Mouse (Mus musculus) midbrain, embryonic 15.5 days (tissue): ENCODE data around the gene Tdgf1. TPM values are rescaled to one million over a fixed set of nuclear protein-coding genes. Genes with fewer than 3 reads are reported as not detected.
A peak's percentile ranks its signal among the peaks of the same experiment; 100 is the strongest.

ENCODE experiments used
- ATAC-seq: fragments of 200-750 bp; cut with Nextera tagmentation; replicated peaks from 2 replicates; pipeline ENCODE4 v1.8.0; 2017; ENCODE audit warnings: moderate TSS enrichment
- H3K27ac ChIP-seq: fragments of 300-500 bp; sonication (generic); 2 replicates; pipeline ENCODE4 v1.5.1; 2015; ENCODE audit warnings: mild to moderate bottlenecking, inconsistent platforms
- H3K27me3 ChIP-seq: fragments of 300-500 bp; sonication (generic); replicated peaks from 2 replicates; pipeline ENCODE4 v1.6.1; 2015; ENCODE audit warnings: inconsistent platforms
- H3K36me3 ChIP-seq: fragments of 300-500 bp; sonication (generic); replicated peaks from 2 replicates; pipeline ENCODE4 v1.6.1; 2015; ENCODE audit warnings: inconsistent platforms
- H3K4me1 ChIP-seq: fragments of 300-500 bp; sonication (generic); 2 replicates; pipeline ENCODE4 v1.6.1; 2015; ENCODE audit warnings: inconsistent platforms
- H3K4me2 ChIP-seq: fragments of 300-500 bp; sonication (generic); 2 replicates; pipeline ENCODE4 v1.6.1; 2015; ENCODE audit warnings: inconsistent platforms, mild to moderate bottlenecking, moderate library complexity
- H3K4me3 ChIP-seq: fragments of 300-500 bp; sonication (generic); 2 replicates; pipeline ENCODE4 v1.5.1; 2015; ENCODE audit warnings: mild to moderate bottlenecking, inconsistent platforms
- H3K9ac ChIP-seq: fragments of 300-500 bp; sonication (generic); 2 replicates; pipeline ENCODE4 v1.6.1; 2015; ENCODE audit warnings: mild to moderate bottlenecking, inconsistent platforms
- H3K9me3 ChIP-seq: fragments of 300-500 bp; sonication (generic); 2 replicates; pipeline ENCODE4 v1.6.1; 2016; ENCODE audit warnings: inconsistent platforms
- WGBS: fragments of 180-500 bp; shearing (Covaris S2); methylation state at CpG from one replicate; pipeline ENCODE4 v1.1.7; 2015; ENCODE audit warnings: mixed read lengths; 5-methylcytosine and 5-hydroxymethylcytosine counted together
- polyA plus RNA-seq: library from polyadenylated mRNA; unstranded; fragments of >200 nt; fragmentation: Nextera tagmentation; extraction: Ambion mirVana; gene quantifications from 2 replicates; pipeline ENCODE4 v1.2.1, GENCODE M21; 2015

Tdgf1 gene
- polyA plus RNA-seq, 1 experiment from 2014 or later, result not detected

DNA sequence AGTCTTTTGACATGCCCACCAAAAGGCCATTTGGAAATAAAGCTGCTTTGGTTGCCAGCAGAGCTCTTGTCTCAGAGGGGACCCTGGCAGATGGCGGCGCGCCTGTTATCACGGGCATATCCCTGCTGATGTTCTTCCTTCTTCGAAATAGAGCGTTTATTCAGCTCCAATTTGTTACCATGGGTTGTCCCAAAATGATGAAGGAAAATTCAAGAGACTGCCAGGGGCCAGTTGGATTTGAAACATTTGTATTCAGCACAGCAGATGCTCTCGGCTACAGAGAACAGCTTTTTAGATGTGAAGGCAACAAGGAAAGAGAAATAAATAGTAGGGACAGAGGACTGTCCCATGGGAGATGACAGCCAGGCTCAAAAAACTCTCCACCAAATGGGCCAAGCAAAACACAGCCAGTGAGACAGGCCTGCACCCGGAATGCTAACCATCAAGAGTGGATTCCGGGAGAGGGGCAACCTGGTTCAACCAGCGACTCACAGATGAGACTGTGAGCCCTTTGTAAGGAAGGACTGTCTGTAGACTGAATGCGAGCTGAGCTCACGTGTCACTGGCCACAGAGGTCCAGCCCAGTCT is 12.0 kb downstream of the Tdgf1 start:
- Histone ChIP-seq H3K27me3 (no peaks in the 10 kb centered on the region), H3K9ac (no peak overlapping the region), H3K9me3 (no peaks in the 10 kb centered on the region), H3K4me3 (no peak overlapping the region), H3K4me1 (0 out of 2 replicates have a peak, but pooled peaks cover 6% of the 10 kb centered on the region), H3K27ac (peak overlapping the region; percentile 55), H3K36me3 (no peaks in the 10 kb centered on the region), H3K4me2 (no peak overlapping the region)
- no peak for ATAC-seq
- WGBS, result 62% methylated on average over 12 of the region's 12 CpGs

DNA sequence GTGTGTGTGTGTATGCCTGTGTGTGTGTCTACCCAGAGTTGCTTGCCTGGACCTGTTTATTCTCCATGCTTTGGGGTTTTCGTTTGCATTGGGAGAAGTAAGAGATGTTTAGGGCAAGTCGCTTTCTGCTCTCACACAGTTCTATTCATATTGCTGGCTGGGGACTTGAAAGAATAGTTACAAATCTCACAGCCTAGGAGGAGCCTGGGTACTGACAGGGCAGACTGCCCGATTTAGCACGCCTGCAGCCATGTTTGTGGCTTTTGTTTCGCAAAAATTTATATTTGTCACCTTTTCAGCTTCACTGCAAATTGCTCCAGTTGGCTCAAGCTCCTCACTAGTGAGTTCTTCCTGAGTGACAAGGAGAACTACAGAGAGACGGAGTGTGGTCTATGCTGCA is 14.4 kb downstream of the Tdgf1 start:
- Histone ChIP-seq H3K4me3 (no peak overlapping the region), H3K9me3 (no peaks in the 10 kb centered on the region), H3K27ac (no peak overlapping the region), H3K36me3 (no peaks in the 10 kb centered on the region), H3K4me2 (no peak overlapping the region), H3K27me3 (no peaks in the 10 kb centered on the region), H3K4me1 (0 out of 2 replicates have a peak, but pooled peaks cover 6% of the 10 kb centered on the region), H3K9ac (no peak overlapping the region)
- ATAC-seq, result no peak
- 57% methylated on average over 6 of the region's 6 CpGs for WGBS

DNA sequence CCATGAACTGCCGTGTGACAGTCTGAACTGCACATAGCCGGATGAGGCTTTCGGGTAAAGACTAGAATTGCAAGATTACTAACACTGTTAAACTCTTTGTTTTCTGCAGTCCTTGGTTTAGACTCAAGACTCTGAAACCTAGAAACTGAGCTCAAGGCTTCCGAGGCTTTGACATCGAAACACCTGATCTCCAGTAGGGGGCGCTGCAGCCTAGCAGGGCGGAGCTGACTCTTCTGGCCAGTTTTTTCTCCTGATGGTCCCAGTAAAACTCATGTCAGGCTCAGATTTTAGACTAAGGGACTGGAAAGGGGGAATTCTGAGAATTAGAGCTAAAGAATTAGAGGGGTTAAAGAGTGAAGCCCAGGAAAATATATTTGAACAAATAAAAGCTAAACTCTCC is 23.2 kb downstream of the Tdgf1 start:
- Histone ChIP-seq H3K9me3 (no peaks in the 10 kb centered on the region), H3K4me1 (no peaks in the 10 kb centered on the region)
- WGBS, result 18% methylated on average over 7 of the region's 7 CpGs

DNA sequence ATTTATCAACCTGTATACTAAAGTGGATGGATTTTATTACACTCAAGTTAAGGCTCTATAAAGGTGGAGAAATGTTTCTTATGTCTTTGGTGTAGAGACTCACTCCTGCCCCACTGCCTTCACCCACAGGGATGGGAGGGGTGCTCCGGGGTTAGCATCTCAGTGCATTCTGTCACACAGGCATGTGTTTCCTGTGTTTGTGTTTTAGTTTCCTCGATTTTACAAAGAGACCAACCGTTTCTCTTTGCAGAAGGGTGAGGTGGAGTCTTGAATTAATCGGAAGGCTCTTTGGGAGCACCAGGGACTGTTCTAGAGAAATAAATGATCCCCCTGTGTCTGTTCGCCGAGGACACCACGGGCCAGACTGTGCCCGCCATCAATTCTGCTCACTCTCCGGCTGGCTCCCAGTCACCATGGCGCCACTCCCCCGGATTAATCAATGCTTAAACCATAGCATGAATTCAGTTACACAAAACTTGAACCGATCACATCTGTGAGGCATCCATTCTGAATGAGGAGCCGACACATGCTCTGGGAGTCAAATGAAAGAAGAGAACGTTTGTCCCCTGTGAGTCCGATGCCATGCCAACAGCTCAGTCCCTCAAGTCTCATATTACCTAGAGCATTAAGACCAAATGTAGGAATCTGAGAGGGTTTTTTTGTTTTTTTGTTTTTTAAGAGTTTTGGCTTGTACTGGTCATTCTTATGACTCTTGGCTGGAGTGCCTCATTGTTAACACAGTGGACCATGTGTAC is 25.1 kb downstream of the Tdgf1 start:
- Histone ChIP-seq H3K4me2 (no peak overlapping the region), H3K4me3 (no peak overlapping the region), H3K36me3 (no peaks in the 10 kb centered on the region), H3K27ac (no peak overlapping the region), H3K27me3 (no peaks in the 10 kb centered on the region), H3K9ac (no peak overlapping the region), H3K9me3 (no peaks in the 10 kb centered on the region), H3K4me1 (no peaks in the 10 kb centered on the region)
- 56% methylated on average over 15 of the region's 15 CpGs for WGBS
- ATAC-seq, result no peak

More for the DNA sequence above, 23.2 kb downstream of the Tdgf1 start:
- Histone ChIP-seq H3K4me2 (no peak overlapping the region), H3K4me3 (no peak overlapping the region), H3K27me3 (no peaks in the 10 kb centered on the region), H3K27ac (no peak overlapping the region), H3K36me3 (no peaks in the 10 kb centered on the region), H3K9ac (no peak overlapping the region)
- ATAC-seq, result no peak

DNA sequence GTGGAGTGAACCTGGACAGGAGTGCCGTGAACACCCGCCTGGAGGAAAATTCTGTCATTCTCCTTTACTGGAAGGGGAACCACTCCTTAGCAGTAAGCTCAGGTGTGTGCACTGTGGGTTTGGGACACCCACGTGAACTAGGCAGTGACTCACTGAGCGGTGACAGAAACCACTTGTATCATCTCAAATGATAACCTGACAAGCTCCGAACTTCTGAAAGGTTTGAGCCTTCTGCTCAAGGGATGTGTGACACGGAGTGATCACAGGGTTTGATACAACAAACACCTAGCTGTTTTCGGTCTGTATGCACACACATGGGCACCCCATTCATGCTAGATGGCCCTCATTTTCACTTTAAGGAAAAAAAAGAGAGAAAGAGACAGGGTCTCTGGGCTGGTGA is 29.2 kb downstream of the Tdgf1 start, which contains the start of gene Fam240a:
Gene Fam240a, minus strand, starts transcription at position 76 of the 400 bp plus-strand sequence.
- Histone ChIP-seq H3K27ac (no peak within 1 kb of the TSS), H3K4me1 (no peaks in the 10 kb centered on the region), H3K9me3 (no peaks in the 10 kb centered on the region), H3K27me3 (no peaks in the 10 kb centered on the region), H3K4me3 (no peak within 1 kb of the TSS), H3K9ac (no peak within 1 kb of the TSS), H3K4me2 (no peak within 1 kb of the TSS), H3K36me3 (no peaks in the 10 kb centered on the region)
- WGBS, result 95% methylated on average over 7 of the region's 7 CpGs
- ATAC-seq, result no peak

DNA sequence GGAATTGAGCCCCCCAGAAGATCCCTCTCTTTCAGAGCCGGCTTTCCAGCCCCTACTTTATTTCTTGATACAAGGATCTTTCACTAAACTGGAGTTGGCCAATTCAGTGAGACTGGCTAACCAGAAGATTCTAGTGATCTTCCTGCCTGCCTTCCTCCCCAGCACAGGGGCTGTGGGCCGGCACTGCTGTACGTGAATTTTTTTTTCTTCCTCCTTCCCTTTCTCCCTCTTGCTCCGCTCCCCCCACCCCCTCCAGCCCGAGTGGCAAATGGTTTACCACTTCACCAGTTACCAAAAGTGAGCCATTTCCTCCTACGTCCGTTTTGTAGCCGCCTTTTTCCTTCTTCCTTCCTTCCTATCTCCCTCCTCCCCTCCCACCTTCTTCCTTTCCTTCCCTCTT is 30.5 kb downstream of the Tdgf1 start:
- ATAC-seq, result no peak
- 68% methylated on average over 8 of the region's 8 CpGs for WGBS

DNA sequence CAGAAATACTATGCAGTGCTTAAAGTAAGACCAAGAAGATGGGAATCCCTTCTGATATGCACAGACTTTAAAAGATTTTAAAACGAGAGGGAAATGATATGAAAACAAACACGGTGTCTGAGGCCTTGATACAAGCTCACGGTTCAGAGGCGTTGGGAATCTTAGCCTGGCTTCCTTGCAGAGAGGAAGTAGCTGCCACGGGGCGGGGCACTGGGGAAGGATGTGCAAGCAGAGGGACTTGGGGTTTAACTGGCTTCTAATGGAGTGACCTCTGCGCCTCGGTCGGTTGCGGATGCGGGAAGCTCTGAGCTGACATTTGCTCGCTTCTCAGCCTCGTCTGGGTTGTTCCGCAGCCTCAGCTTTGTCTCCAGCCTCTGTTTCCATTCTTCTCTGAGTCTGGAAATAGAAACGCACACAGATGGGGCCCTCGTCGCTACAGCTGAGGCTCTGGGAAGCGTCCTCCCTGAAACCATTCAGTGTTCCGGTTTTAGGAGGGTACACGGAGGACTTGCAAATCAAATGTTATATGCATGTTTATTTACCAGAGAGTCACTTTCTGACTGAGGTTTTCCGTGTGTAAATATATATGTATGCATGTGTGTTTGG is 31.2 kb downstream of the Tdgf1 start:
- ATAC-seq, result no peak
- Histone ChIP-seq H3K27ac (no peak overlapping the region), H3K36me3 (no peaks in the 10 kb centered on the region), H3K9ac (no peak overlapping the region), H3K4me2 (no peak overlapping the region), H3K9me3 (no peaks in the 10 kb centered on the region), H3K4me1 (no peaks in the 10 kb centered on the region), H3K27me3 (no peaks in the 10 kb centered on the region), H3K4me3 (no peak overlapping the region)
- WGBS, result 59% methylated on average over 21 of the region's 21 CpGs

More for the DNA sequence above, 30.5 kb downstream of the Tdgf1 start:
- no peak overlapping the region for H3K4me3 ChIP-seq
- H3K4me1 ChIP-seq, result no peaks in the 10 kb centered on the region
- H3K27me3 ChIP-seq, result no peaks in the 10 kb centered on the region
- no peak overlapping the region for H3K4me2 ChIP-seq
- H3K27ac ChIP-seq, result no peak overlapping the region
- no peaks in the 10 kb centered on the region for H3K36me3 ChIP-seq
- H3K9me3 ChIP-seq, result no peaks in the 10 kb centered on the region
- H3K9ac ChIP-seq, result no peak overlapping the region

DNA sequence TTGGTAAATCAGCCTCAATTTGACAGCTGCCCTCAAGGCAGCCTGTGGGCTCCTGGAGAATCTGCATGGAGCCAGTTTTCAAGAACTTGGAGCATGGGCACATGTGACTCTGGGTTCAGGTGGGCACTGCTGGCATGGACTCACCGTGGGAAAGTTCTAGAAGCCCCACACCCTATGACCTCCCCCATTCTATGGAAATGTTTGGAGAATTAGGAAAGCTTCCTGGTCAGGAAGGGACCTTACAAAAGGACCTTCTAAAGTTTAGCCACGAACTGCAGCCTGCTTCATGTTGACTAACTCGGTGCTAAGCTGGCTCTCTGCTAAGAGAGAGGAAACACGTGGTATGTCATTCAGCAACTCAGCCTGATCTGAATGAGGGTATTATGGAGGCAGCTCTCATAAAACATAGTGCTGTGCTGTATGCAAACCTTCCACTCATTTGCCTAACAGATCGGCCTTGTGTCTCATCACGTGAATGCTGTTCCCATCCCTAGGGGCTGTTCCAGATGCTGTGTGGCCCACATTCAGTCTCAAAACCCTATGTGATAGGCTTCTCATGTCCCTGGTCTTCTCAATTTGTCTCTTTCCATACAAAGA is 36.5 kb downstream of the Tdgf1 start:
- WGBS, result 81% methylated on average over 6 of the region's 6 CpGs
- Histone ChIP-seq H3K4me3 (no peak overlapping the region), H3K27me3 (no peaks in the 10 kb centered on the region), H3K36me3 (no peaks in the 10 kb centered on the region), H3K9ac (no peak overlapping the region), H3K4me1 (no peaks in the 10 kb centered on the region), H3K9me3 (no peaks in the 10 kb centered on the region), H3K27ac (no peak overlapping the region), H3K4me2 (no peak overlapping the region)
- ATAC-seq, result no peak

DNA sequence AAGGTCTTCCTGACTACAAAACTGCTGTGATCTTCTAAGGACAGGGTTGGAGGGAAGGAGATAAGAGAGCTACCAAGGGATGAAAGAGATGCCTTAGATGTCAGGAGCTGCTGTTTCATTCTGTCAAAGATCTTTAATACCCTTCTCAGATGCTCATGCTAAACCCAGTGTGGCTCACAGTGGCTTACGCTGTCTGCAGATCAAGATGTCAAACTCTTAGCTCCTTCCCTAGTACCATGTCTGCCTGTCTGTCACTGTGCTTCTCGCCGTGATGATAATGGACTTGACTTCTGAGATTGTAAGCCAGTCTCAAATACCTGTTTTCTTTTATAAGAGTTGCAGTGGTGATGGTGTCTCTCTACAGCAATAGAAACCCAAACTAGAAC is 37.3 kb downstream of the Tdgf1 start:
- Histone ChIP-seq H3K27me3 (no peaks in the 10 kb centered on the region), H3K36me3 (no peaks in the 10 kb centered on the region), H3K9ac (no peak overlapping the region), H3K4me2 (no peak overlapping the region), H3K27ac (no peak overlapping the region), H3K4me3 (no peak overlapping the region), H3K9me3 (no peaks in the 10 kb centered on the region), H3K4me1 (no peaks in the 10 kb centered on the region)
- no peak for ATAC-seq
- 89% methylated on average over 3 of the region's 3 CpGs for WGBS

DNA sequence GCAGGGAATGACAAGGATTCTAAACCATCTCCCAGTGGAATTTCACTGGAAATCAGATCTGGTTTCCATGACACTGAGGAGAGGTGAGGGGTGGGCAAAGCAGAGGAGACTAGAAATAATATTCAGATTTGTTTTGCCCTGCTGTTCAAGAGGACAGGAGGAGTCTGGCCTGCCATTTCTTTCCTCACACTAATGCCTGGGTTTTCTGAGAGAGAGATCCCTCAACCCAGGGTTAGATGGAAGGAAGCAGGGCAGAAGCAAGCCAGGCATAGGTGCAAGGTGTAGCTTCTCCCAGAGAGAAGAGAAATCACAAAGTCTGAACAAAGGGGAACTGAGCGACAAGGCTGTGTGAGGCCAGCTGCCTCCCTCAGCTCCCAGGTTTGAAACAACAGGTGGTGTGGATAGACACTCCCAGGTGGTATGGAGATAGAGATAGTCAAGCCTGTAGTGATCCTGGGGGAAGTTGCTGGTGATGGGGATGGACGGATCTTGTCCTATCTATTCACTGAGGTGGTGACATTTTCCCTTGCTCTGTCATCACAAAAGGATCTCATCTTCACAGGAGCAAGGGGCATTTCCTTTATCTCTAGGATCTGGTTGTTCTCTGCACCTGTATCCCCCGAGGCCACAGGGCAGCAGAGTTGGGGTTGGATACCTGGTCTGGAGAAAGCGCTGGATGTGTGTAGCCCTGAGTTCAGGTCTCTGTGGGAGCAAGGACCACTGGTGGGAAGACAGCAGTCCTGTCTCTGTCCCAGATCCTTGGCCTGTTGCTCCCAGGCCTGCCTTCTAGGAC is 37.9 kb downstream of the Tdgf1 start:
- ATAC-seq, result no peak
- Histone ChIP-seq H3K4me3 (no peak overlapping the region), H3K4me2 (no peak overlapping the region), H3K4me1 (no peaks in the 10 kb centered on the region), H3K9ac (no peak overlapping the region), H3K27me3 (no peaks in the 10 kb centered on the region), H3K27ac (no peak overlapping the region), H3K9me3 (no peaks in the 10 kb centered on the region), H3K36me3 (no peaks in the 10 kb centered on the region)
- WGBS, result 86% methylated on average over 4 of the region's 4 CpGs

DNA sequence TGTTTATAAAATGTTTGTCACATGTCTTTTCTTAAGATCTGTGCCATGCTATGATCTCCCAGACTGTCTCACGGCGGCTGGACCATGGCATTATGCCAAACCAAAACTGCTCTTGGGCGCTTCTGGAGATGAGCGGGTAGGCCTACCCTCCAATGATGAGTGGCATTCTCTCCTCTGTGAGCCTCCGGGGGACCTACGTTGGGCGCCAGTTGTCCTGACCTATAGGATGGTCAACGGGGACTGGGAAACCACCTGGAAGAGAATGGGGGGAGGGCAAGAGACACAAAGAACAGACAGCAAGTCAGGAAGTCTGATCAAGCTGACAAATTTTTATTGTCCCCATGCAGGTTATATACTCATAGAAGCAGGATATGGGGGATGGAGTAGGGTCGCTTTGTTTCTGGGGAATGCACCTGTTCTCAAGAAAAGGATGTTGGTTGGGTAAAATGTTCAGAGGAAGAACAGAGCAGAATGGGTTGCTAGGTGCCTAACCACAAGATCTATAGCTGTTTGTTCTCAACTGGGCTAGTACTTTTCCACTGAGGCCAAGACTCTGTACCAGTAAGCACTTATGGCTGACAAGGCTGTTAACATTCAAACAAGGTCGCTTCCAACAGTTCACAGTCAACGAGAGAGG is 38.6 kb downstream of the Tdgf1 start:
- no peak for ATAC-seq
- Histone ChIP-seq H3K4me3 (no peak overlapping the region), H3K27me3 (no peaks in the 10 kb centered on the region), H3K4me2 (no peak overlapping the region), H3K27ac (no peak overlapping the region), H3K9me3 (no peaks in the 10 kb centered on the region), H3K9ac (no peak overlapping the region), H3K36me3 (no peaks in the 10 kb centered on the region), H3K4me1 (no peaks in the 10 kb centered on the region)
- 92% methylated on average over 11 of the region's 11 CpGs for WGBS
